Mouse (Mus musculus) lung, adult 2 months (tissue): ENCODE data around the gene Ern1. TPM values are rescaled to one million over a fixed set of nuclear protein-coding genes. Genes with fewer than 3 reads are reported as not detected.
"Not testable (repeated sequence)": the region's sequence is repeated elsewhere in the genome, so short reads cannot be mapped to it uniquely, and the experiment has no call there.

Source experiments
- DNase-seq: peaks from one replicate; pipeline ENCODE4 v3.0.0; 2022
- H3K4me1 ChIP-seq: fragments of 200-500 bp; 2 replicates; pipeline ENCODE4 v1.6.1; 2011; ENCODE audit warnings: low read length; ENCODE audit not compliant: control insufficient read depth, insufficient read depth
- H3K4me3 ChIP-seq: fragments of 200-500 bp; replicated peaks from 2 replicates; pipeline ENCODE3; 2011; ENCODE audit warnings: low read depth, mild to moderate bottlenecking, control low read depth, low read length; ENCODE audit errors: extremely low read depth
- CTCF ChIP-seq: fragments of 200-500 bp; IDR thresholded peaks from 2 replicates; pipeline ENCODE4 v1.5.1; 2011; ENCODE audit warnings: mild to moderate bottlenecking, low read length, control low read depth; ENCODE audit not compliant: insufficient read depth
- POLR2A ChIP-seq: fragments of 200-500 bp; IDR thresholded peaks from 2 replicates; pipeline ENCODE4 v1.6.1; 2011; ENCODE audit warnings: low read depth, mild to moderate bottlenecking, control low read depth, low read length, borderline replicate concordance; ENCODE audit errors: extremely low read depth
- WGBS: fragments of 180-500 bp; shearing (Covaris S2); methylation state at CpG from one replicate; pipeline ENCODE4 v1.1.7; 2018; 5-methylcytosine and 5-hydroxymethylcytosine counted together
- polyA plus RNA-seq: library from polyadenylated mRNA; depleted of rRNA; stranded (reverse); fragments of >200 nt; gene quantifications from 2 replicates; pipeline ENCODE4 v1.2.3, GENCODE M21; 2012

The Ern1 gene
- polyA plus RNA-seq, 1 experiment: 23.0 TPM

- no peak for TF ChIP-seq POLR2A
- no peak for TF ChIP-seq CTCF
- DNase-seq: no peak
- H3K4me3 ChIP-seq: no peak overlapping the region
- H3K4me1 ChIP-seq: peaks cover 5% of the 10 kb centered on the region
- WGBS: 79% methylated on average over 4 of the region's 4 CpGs
Measured at GRCm38 (mm10) chr11:106465932-106466331, 21.7 kb downstream of the Ern1 start.

GRCm38 (mm10) chr11:106465545-106465903 is 22.1 kb downstream of the Ern1 start:
- TF ChIP-seq POLR2A (no peak), CTCF (no peak)
- no peak overlapping the region for H3K4me3 ChIP-seq
- no peak for DNase-seq
- WGBS: 100% methylated on average over 1 of the region's 1 CpGs
- H3K4me1 ChIP-seq: peaks cover 5% of the 10 kb centered on the region

GRCm38 (mm10) chr11:106464681-106465544 is 22.7 kb downstream of the Ern1 start:
- no peak for TF ChIP-seq CTCF
- no peak for TF ChIP-seq POLR2A
- H3K4me1 ChIP-seq: peaks cover 5% of the 10 kb centered on the region
- 75% methylated on average over 4 of the region's 4 CpGs for WGBS
- no peak overlapping the region for H3K4me3 ChIP-seq
- no peak for DNase-seq

GRCm38 (mm10) chr11:106463845-106464244 is 23.8 kb downstream of the Ern1 start:
- Histone ChIP-seq H3K4me3 (no peak overlapping the region), H3K4me1 (peaks cover 5% of the 10 kb centered on the region)
- TF ChIP-seq CTCF: no peak
- no peak for TF ChIP-seq POLR2A
- WGBS: 66% methylated on average over 5 of the region's 5 CpGs
- DNase-seq: no peak

GRCm38 (mm10) chr11:106462309-106462708 is 25.3 kb downstream of the Ern1 start:
- TF ChIP-seq CTCF (no peak), POLR2A (no peak)
- whole genome bisulfite sequencing: 58% methylated on average over 3 of the region's 3 CpGs
- H3K4me1 ChIP-seq: no peaks in the 10 kb centered on the region; the same call in 1 of the 2 replicates
- no peak overlapping the region for H3K4me3 ChIP-seq
- DNase-seq: no peak

- no peak overlapping the region for H3K4me3 ChIP-seq
- 72% methylated on average over 5 of the region's 5 CpGs for WGBS
- DNase-seq: no peak
- TF ChIP-seq CTCF (no peak), POLR2A (no peak)
- H3K4me1 ChIP-seq: no peaks in the 10 kb centered on the region; the same call in 1 of the 2 replicates
Measured at GRCm38 (mm10) chr11:106461145-106461932, 26.3 kb downstream of the Ern1 start.

GRCm38 (mm10) chr11:106460671-106461070 is 27.0 kb downstream of the Ern1 start:
- WGBS: 98% methylated on average over 1 of the region's 1 CpGs

GRCm38 (mm10) chr11:106458540-106458939 is 29.1 kb downstream of the Ern1 start:
- Histone ChIP-seq H3K4me3 (no peak overlapping the region), H3K4me1 (no peaks in the 10 kb centered on the region)
- no peak for DNase-seq
- TF ChIP-seq CTCF (no peak), POLR2A (no peak)
- whole genome bisulfite sequencing: 82% methylated on average over 4 of the region's 4 CpGs

More at GRCm38 (mm10) chr11:106460671-106461070, 27.0 kb downstream of the Ern1 start:
- TF ChIP-seq CTCF (no peak), POLR2A (no peak)
- no peak overlapping the region for H3K4me3 ChIP-seq
- no peaks in the 10 kb centered on the region; the same call in 1 of the 2 replicates for H3K4me1 ChIP-seq
- no peak for DNase-seq

- H3K4me1 ChIP-seq: peaks cover 7% of the 10 kb centered on the region
- DNase-seq: no peak
- TF ChIP-seq CTCF (no peak), POLR2A (no peak)
- no peak overlapping the region for H3K4me3 ChIP-seq
- 32% methylated on average over 3 of the region's 3 CpGs for WGBS
Measured at GRCm38 (mm10) chr11:106443646-106444045, 44.0 kb downstream of the Ern1 start.

GRCm38 (mm10) chr11:106442564-106442963 is 45.1 kb downstream of the Ern1 start:
- H3K4me3 ChIP-seq, DNase-seq, H3K4me1 ChIP-seq: not testable (repeated sequence)
- WGBS: 84% methylated on average over 2 of the region's 2 CpGs
